8 mouse cellular contexts compared by ENCODE assay signal in genomic region chr4:32864131-32864866, GRCm38 (mm10).
A peak's percentile ranks its signal among the peaks of the same experiment; 100 is the strongest.
DNase-seq lines count a peak whose midpoint lies in the region; ATAC-seq and TF ChIP-seq lines count a peak whose summit lies in the region.

No protein-coding gene starts in this region.

- no peaks in the 10 kb centered on the region for H3K36me3 ChIP-seq in kidney, embryonic 16.5 days (ENCODE audit: insufficient read depth, low read length)
- no peaks in the 10 kb centered on the region for H3K36me3 ChIP-seq in hindbrain, embryonic 14.5 days (replicated peaks; ENCODE audit: control insufficient read depth, insufficient read depth)

- WGBS in kidney, embryonic 16.5 days = 30% methylated on average over 31 of the region's 31 CpGs
- 16% methylated on average over 31 of the region's 31 CpGs for WGBS in hindbrain, embryonic 14.5 days
- WGBS in olfactory bulb, adult 2 months = 17% methylated on average over 31 of the region's 31 CpGs

- no peak overlapping the region for H3K27ac ChIP-seq in kidney, embryonic 16.5 days (ENCODE audit: low read length)
- H3K27ac ChIP-seq in hindbrain, embryonic 14.5 days = peak overlapping the region; percentile 83
- H3K27ac ChIP-seq in olfactory bulb, adult 2 months (ENCODE audit: insufficient read depth, low read depth, low read length) = peak overlapping the region; percentile 70

- no peak for TF ChIP-seq CTCF in olfactory bulb, adult 2 months (IDR thresholded peaks at IDR 0.05; ENCODE audit: insufficient read depth, low read depth, low read length)

- no peak for TF ChIP-seq POLR2A in olfactory bulb, adult 2 months (IDR thresholded peaks at IDR 0.05; ENCODE audit: insufficient read depth, low read depth, low read length)

- H3K27me3 ChIP-seq in kidney, embryonic 16.5 days (ENCODE audit: insufficient read depth, low read length) = 0 out of 2 replicates have a peak, but pooled peaks cover 11% of the 10 kb centered on the region
- no peaks in the 10 kb centered on the region for H3K27me3 ChIP-seq in hindbrain, embryonic 14.5 days (ENCODE audit: control insufficient read depth, insufficient read depth, low read length)

- no peak for DNase-seq in kidney, postnatal 36 days
- DNase-seq in embryo, embryonic 9.5 days (ENCODE audit: extremely low spot score) = peak; percentile 25
- no peak for DNase-seq in hindbrain, embryonic 14.5 days (ENCODE audit: low spot score)
- DNase-seq in spleen, postnatal 14 days (ENCODE audit: low spot score in 2 of 2) = no peak
- no peak for DNase-seq in layer of hippocampus, adult 9-11 months
- DNase-seq in kidney, postnatal 25 days = no peak

- H3K9me3 ChIP-seq in kidney, embryonic 16.5 days (ENCODE audit: low read length) = no peaks in the 10 kb centered on the region
- no peaks in the 10 kb centered on the region for H3K9me3 ChIP-seq in hindbrain, embryonic 14.5 days (ENCODE audit: control insufficient read depth, low read length)

- ATAC-seq in kidney, embryonic 16.5 days (ENCODE audit: low FRiP score, low TSS enrichment) = no peak
- ATAC-seq in hindbrain, embryonic 14.5 days (ENCODE audit: low FRiP score) = peak; percentile 50; the same call in 1 of the 2 replicates

- peak overlapping the region; percentile 18; the same call in 1 of the 2 replicates for H3K4me3 ChIP-seq in kidney, embryonic 16.5 days (ENCODE audit: low read length)
- peak overlapping the region; percentile 36 for H3K4me3 ChIP-seq in hindbrain, embryonic 14.5 days (replicated peaks; ENCODE audit: low read length)
- peak overlapping the region; percentile 48 for H3K4me3 ChIP-seq in olfactory bulb, adult 2 months (ENCODE audit: insufficient read depth, low read depth, low read length)

- peaks cover 27% of the 10 kb centered on the region for H3K4me1 ChIP-seq in kidney, embryonic 16.5 days (ENCODE audit: insufficient read depth, low read length)
- peaks cover 48% of the 10 kb centered on the region for H3K4me1 ChIP-seq in hindbrain, embryonic 14.5 days (replicated peaks; ENCODE audit: control insufficient read depth, insufficient read depth, low read length)
- peaks cover 36% of the 10 kb centered on the region for H3K4me1 ChIP-seq in olfactory bulb, adult 2 months (ENCODE audit: control insufficient read depth, insufficient read depth, low read length)

- no peak overlapping the region for H3K9ac ChIP-seq in kidney, embryonic 16.5 days (replicated peaks; ENCODE audit: low read length)
- peak overlapping the region; percentile 63 for H3K9ac ChIP-seq in hindbrain, embryonic 14.5 days

- H3K4me2 ChIP-seq in kidney, embryonic 16.5 days (replicated peaks; ENCODE audit: low read depth, low read length) = peak overlapping the region; percentile 43
- peak overlapping the region; percentile 61 for H3K4me2 ChIP-seq in hindbrain, embryonic 14.5 days (replicated peaks)
